Comparison of ENCODE assay signal across 9 mouse cellular contexts in genomic region chr7:18896536-18896935, GRCm38 (mm10). TPM values are rescaled to one million over a fixed set of nuclear protein-coding genes. Genes with fewer than 3 reads are reported as not detected.
DNase-seq lines count a peak whose midpoint lies in the region; ATAC-seq lines count a peak whose summit lies in the region.
"Had no signal": no experiment of that assay in that cellular context is flagged by ENCODE, and none has a peak within 500 bp of the region (broad histone marks: within the 10 kb centered on the region; RNA-seq: fewer than 3 reads in every experiment).

No protein-coding gene starts in this region.

- intact Hi-C loops in left cerebral cortex, postnatal 4 days (cut with DNase I): loop anchor here (5.0 to 10.0 kb wide), 2 partner anchors 56 to 108 kb away; partner anchors contain the start of gene Irf2bp1

- no peak overlapping the region for H3K4me3 ChIP-seq in heart, embryonic 12.5 days
- H3K4me3 ChIP-seq: limb, embryonic 15.5 days had no signal

- no peaks in the 10 kb centered on the region for H3K9me3 ChIP-seq in heart, embryonic 12.5 days (replicated peaks)
- H3K9me3 ChIP-seq: limb, embryonic 15.5 days had no signal

- H3K27me3 ChIP-seq in heart, embryonic 12.5 days (replicated peaks): peaks cover 28% of the 10 kb centered on the region

- no peak overlapping the region for H3K9ac ChIP-seq in heart, embryonic 12.5 days
- H3K9ac ChIP-seq: limb, embryonic 15.5 days had no signal

- no peak for ATAC-seq in heart, embryonic 12.5 days (ENCODE audit: insufficient number of reproducible peaks, low FRiP score)

- peaks cover 36% of the 10 kb centered on the region for H3K36me3 ChIP-seq in heart, embryonic 12.5 days

- WGBS in heart, embryonic 12.5 days: 51% methylated on average over 5 of the region's 5 CpGs

- H3K27ac ChIP-seq in heart, embryonic 12.5 days (ENCODE audit: poor library complexity, severe bottlenecking): no peak overlapping the region
- H3K27ac ChIP-seq: limb, embryonic 15.5 days had no signal

- DNase-seq in heart, adult 11 months: peak; percentile 91
- DNase-seq in testis, postnatal 10 days (ENCODE audit: low spot score): peak; percentile 68
- DNase-seq in testis, postnatal 14 days (ENCODE audit: low spot score): no peak
- DNase-seq in gastrocnemius, adult 18-20 months (ENCODE audit: low spot score): peak; percentile 43
- peak; percentile 56 for DNase-seq in left cerebral cortex, postnatal 4 days
- DNase-seq in skeletal muscle tissue, adult 2 months (ENCODE audit: low read depth, low spot score): peak; percentile 30
- no peak for DNase-seq in urinary bladder, postnatal 25 days (ENCODE audit: low spot score)

- peaks cover 21% of the 10 kb centered on the region for H3K4me1 ChIP-seq in heart, embryonic 12.5 days (replicated peaks)

- H3K4me2 ChIP-seq in heart, embryonic 12.5 days: no peak overlapping the region
- H3K4me2 ChIP-seq: limb, embryonic 15.5 days had no signal

RNA-seq across cellular contexts. Expression of gene Ccdc61, which starts 13.7 kb away (rescaled TPM):
- 23.3 and 24.0 TPM in 2 replicates for polyA plus RNA-seq in heart, embryonic 12.5 days (2016; fragmentation: Nextera tagmentation; extraction: Ambion mirVana)
- 1 to 10 TPM; 3.6 to 5.6 TPM for total RNA-seq in gastrocnemius, adult 18-20 months (2021)
- 10 to 100 TPM; 16.0 to 23.3 TPM for total RNA-seq in left cerebral cortex, postnatal 4 days (2021)

RNA-seq across cellular contexts. Expression of gene Pglyrp1, which starts 25.4 kb away (rescaled TPM):
- 0.83 and 0.96 TPM in 2 replicates for polyA plus RNA-seq in heart, embryonic 12.5 days (2016; fragmentation: Nextera tagmentation; extraction: Ambion mirVana)
- total RNA-seq in gastrocnemius, adult 18-20 months (2021): under 1 TPM in 1 of 2 experiments, not detected in 1; 0.37 TPM
- total RNA-seq in left cerebral cortex, postnatal 4 days (2021): 10 to 100 TPM; 16.1 to 16.8 TPM

RNA-seq across cellular contexts. Expression of gene Nova2, which starts 29.2 kb away (rescaled TPM):
- polyA plus RNA-seq in heart, embryonic 12.5 days (2016; fragmentation: Nextera tagmentation; extraction: Ambion mirVana): 0.60 and 0.64 TPM in 2 replicates
- 1 to 10 TPM; 1.1 to 1.9 TPM for total RNA-seq in gastrocnemius, adult 18-20 months (2021)
- total RNA-seq in left cerebral cortex, postnatal 4 days (2021): 100 to 1,000 TPM; 152 to 154 TPM

RNA-seq across cellular contexts. Expression of gene Mill2, which starts 56.8 kb away (rescaled TPM):
- polyA plus RNA-seq in heart, embryonic 12.5 days (2016; fragmentation: Nextera tagmentation; extraction: Ambion mirVana): 0.17 and 0.31 TPM in 2 replicates
- total RNA-seq in gastrocnemius, adult 18-20 months (2021): 1 to 10 TPM; 1.8 to 3.0 TPM
- 1 to 10 TPM in 1 of 2 experiments, under 1 TPM in 1; 0.90 to 1.5 TPM for total RNA-seq in left cerebral cortex, postnatal 4 days (2021)

Comparison
In these comparisons a context has a peak if more than half of its experiments do, and no peak if none do; other contexts are left out.
1. DNase-seq: peak in heart, adult 11 months (single experiment), testis, postnatal 10 days (single experiment), gastrocnemius, adult 18-20 months (single experiment), left cerebral cortex, postnatal 4 days (single experiment) and skeletal muscle tissue, adult 2 months (single experiment); none in testis, postnatal 14 days (single experiment) and urinary bladder, postnatal 25 days (single experiment).
2. RNA of gene Pglyrp1, which starts 25.4 kb away (total RNA-seq): 16.1 to 16.8 TPM in left cerebral cortex, postnatal 4 days; 0.37 TPM in gastrocnemius, adult 18-20 months; every median in the first group is over 10 times any median in the second.
3. RNA of gene Nova2, which starts 29.2 kb away (total RNA-seq): 152 to 154 TPM in left cerebral cortex, postnatal 4 days; 1.1 to 1.9 TPM in gastrocnemius, adult 18-20 months; every median in the first group is over 10 times any median in the second.